Mouse (Mus musculus) lung, postnatal 4 days (tissue): ENCODE measurements around the gene Grik1.

Source experiments
- DNase-seq, 2 experiments: peaks; one replicate each; pipeline ENCODE4 v3.0.0; 2021

Gene Grik1

GRCm38 (mm10) chr16:87848799-87849198, 441.3 kb downstream of the Grik1 start:
- no peak for DNase-seq
